Mouse (Mus musculus) bone marrow macrophage, adult 2 months (primary cell): Measurements from ENCODE around the gene Prelid1.

Experiments
- CTCF ChIP-seq: IDR thresholded peaks from 2 replicates; pipeline ENCODE4 v1.5.1; 2012; ENCODE audit warnings: low read depth, mild to moderate bottlenecking, low read length, moderate library complexity
- POLR2A ChIP-seq: IDR thresholded peaks from 2 replicates; pipeline ENCODE4 v1.6.1; 2012; ENCODE audit warnings: mild to moderate bottlenecking, low read depth, low read length, borderline replicate concordance

- TF ChIP-seq CTCF, result no peak
- no peak for TF ChIP-seq POLR2A
These were observed 1.3 kb downstream of the Prelid1 start, which contains the start of gene Rab24 for GRCm38 (mm10) chr13:55321434-55322129.
